Mouse (Mus musculus): ENCODE results near the gene Nphp4. TPM values are rescaled to one million over a fixed set of nuclear protein-coding genes. Genes with fewer than 3 reads are reported as not detected.
A peak's percentile ranks its signal among the peaks of the same experiment; 100 is the strongest.

The Nphp4 gene
- polyA plus RNA-seq (2017; shearing (Covaris generic)) = under 1 TPM in 1 of 3 experiments, not detected in 2; 0.41 TPM

GRCm38 (mm10) chr4:152476427-152477023 is at the start of gene Nphp4:
Nphp4 (plus strand) TSS chr4:152476706.
- no peak for ATAC-seq

GRCm38 (mm10) chr4:152428259-152428658 is 48.2 kb upstream of the Nphp4 start:
- no peak for ATAC-seq

GRCm38 (mm10) chr4:152432308-152432707 is 44.2 kb upstream of the Nphp4 start:
- ATAC-seq = peak; percentile 36

- peak; percentile 54 for ATAC-seq
These were observed 41.7 kb upstream of the Nphp4 start for GRCm38 (mm10) chr4:152434836-152435235.

GRCm38 (mm10) chr4:152435255-152435654 is 41.3 kb upstream of the Nphp4 start:
- peak; percentile 53 for ATAC-seq

- ATAC-seq = no peak
These were observed 35.6 kb upstream of the Nphp4 start for GRCm38 (mm10) chr4:152440882-152441281.

GRCm38 (mm10) chr4:152441536-152441935 is 35.0 kb upstream of the Nphp4 start:
- no peak for ATAC-seq

GRCm38 (mm10) chr4:152446178-152446577 is 30.3 kb upstream of the Nphp4 start:
- peak; percentile 81 for ATAC-seq

- peak; percentile 29 for ATAC-seq
These were observed 28.5 kb upstream of the Nphp4 start for GRCm38 (mm10) chr4:152447731-152448665.

- ATAC-seq = peak; percentile 81
These were observed 27.9 kb upstream of the Nphp4 start for GRCm38 (mm10) chr4:152448666-152449018.

GRCm38 (mm10) chr4:152451371-152451770 is 25.1 kb upstream of the Nphp4 start:
- ATAC-seq = no peak

- ATAC-seq = no peak
These were observed 23.4 kb upstream of the Nphp4 start for GRCm38 (mm10) chr4:152453079-152453478.

- no peak for ATAC-seq
These were observed 22.4 kb upstream of the Nphp4 start for GRCm38 (mm10) chr4:152454153-152454552.

GRCm38 (mm10) chr4:152456609-152457008 is 19.9 kb upstream of the Nphp4 start:
- no peak for ATAC-seq

- no peak for ATAC-seq
These were observed 18.8 kb upstream of the Nphp4 start for GRCm38 (mm10) chr4:152457673-152458072.

- no peak for ATAC-seq
These were observed 14.0 kb upstream of the Nphp4 start for GRCm38 (mm10) chr4:152462516-152462915.

GRCm38 (mm10) chr4:152463147-152463546 is 13.4 kb upstream of the Nphp4 start:
- ATAC-seq = no peak

GRCm38 (mm10) chr4:152465116-152465515 is 11.4 kb upstream of the Nphp4 start:
- ATAC-seq = no peak

GRCm38 (mm10) chr4:152466601-152467000 is 9.9 kb upstream of the Nphp4 start:
- no peak for ATAC-seq

GRCm38 (mm10) chr4:152467951-152468350 is 8.6 kb upstream of the Nphp4 start:
- no peak for ATAC-seq

- ATAC-seq = no peak
These were observed 565 bp upstream of the Nphp4 start for GRCm38 (mm10) chr4:152475941-152476340.

- no peak for ATAC-seq
These were observed 580 bp downstream of the Nphp4 start for GRCm38 (mm10) chr4:152477106-152477465.

- ATAC-seq = peak; percentile 96
These were observed 1.1 kb downstream of the Nphp4 start, which contains the start of gene Kcnab2 for GRCm38 (mm10) chr4:152477466-152478223. Kcnab2 (minus strand) TSS chr4:152477871.
